Mouse (Mus musculus): ENCODE results near the gene Cpne4. TPM values are rescaled to one million over a fixed set of nuclear protein-coding genes. Genes with fewer than 3 reads are reported as not detected.

Gene Cpne4
- total and polyA plus RNA-seq, 3 experiments: not detected

DNA sequence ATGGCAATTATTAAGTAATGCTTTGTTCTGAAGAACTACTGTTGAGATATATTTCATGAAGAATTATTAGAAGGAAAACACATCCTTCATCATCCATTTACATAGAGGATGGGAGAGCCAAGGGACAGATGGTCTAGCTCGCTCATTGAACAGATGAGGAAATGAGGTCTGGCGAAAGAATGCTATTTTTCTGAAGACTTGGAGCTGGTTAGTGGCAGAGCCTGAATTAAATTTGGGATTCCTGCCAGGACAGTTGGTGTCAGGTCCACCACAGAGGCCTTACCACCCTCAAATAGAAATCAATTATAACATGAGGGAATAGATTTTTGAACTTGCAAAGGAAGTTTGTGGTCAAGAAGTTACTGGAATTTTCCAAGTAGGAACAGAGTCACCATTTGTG, 178.2 kb downstream of the Cpne4 start:
- H3K4me1 ChIP-seq (ENCODE audit: control insufficient read depth in 1 of 2, insufficient read depth in 2 of 2): no peaks in the 10 kb centered on the region
- H3K27me3 ChIP-seq (replicated peaks): no peaks in the 10 kb centered on the region
- H3K27ac ChIP-seq (ENCODE audit: insufficient read depth, low read depth): no peak overlapping the region
- no peak overlapping the region for H3K9ac ChIP-seq (ENCODE audit: insufficient read depth, low read depth)
- no peak for DNase-seq (ENCODE audit: extremely low read depth)
- H3K4me3 ChIP-seq (replicated peaks in 1 of 3; ENCODE audit: low read depth in 2 of 3, low read length in 2 of 3, poor library complexity in 1 of 3): no peak overlapping the region
- H3K4me2 ChIP-seq (ENCODE audit: insufficient read depth, low read depth, poor library complexity, severe bottlenecking): no peak overlapping the region
- dilution Hi-C loops (cut with MboI; ENCODE audit: extremely low pct_ligation_motif_present, extremely low pct_unique_long_range_greater_than_20kb, low sequenced_read_pairs) (no loop called here), in situ Hi-C loops (cut with MboI; ENCODE audit: low pct_ligation_motif_present, low pct_unique_long_range_greater_than_20kb, low sequenced_read_pairs) (no loop called here)
- H3K79me2 ChIP-seq (replicated peaks; ENCODE audit: control insufficient read depth, extremely low read depth, insufficient read depth, poor library complexity, severe bottlenecking): no peaks in the 10 kb centered on the region
- peaks cover 12% of the 10 kb centered on the region for H3K9me3 ChIP-seq (replicated peaks; ENCODE audit: low read length)
- H3K36me3 ChIP-seq (replicated peaks in 1 of 2; ENCODE audit: control insufficient read depth in 1 of 2, insufficient read depth in 1 of 2, low read length in 1 of 2): no peaks in the 10 kb centered on the region
- TF ChIP-seq ELF1 (IDR thresholded peaks at IDR 0.05; ENCODE audit: low read depth, low read length): no peak
- TF ChIP-seq SIN3A (IDR thresholded peaks at IDR 0.05; ENCODE audit: low read length): no peak
- no peak for TF ChIP-seq MEF2A (IDR thresholded peaks at IDR 0.05; ENCODE audit: borderline replicate concordance, low read depth, low read length)
- no peak for TF ChIP-seq ZKSCAN1 (IDR thresholded peaks at IDR 0.05; ENCODE audit: borderline replicate concordance, low read depth, low read length)
- TF ChIP-seq UBTF (IDR thresholded peaks at IDR 0.05; ENCODE audit: low read depth, low read length): no peak
- no peak for TF ChIP-seq TBP (conservative IDR thresholded peaks at IDR 0.05; ENCODE audit: low read depth, low read length)

DNA sequence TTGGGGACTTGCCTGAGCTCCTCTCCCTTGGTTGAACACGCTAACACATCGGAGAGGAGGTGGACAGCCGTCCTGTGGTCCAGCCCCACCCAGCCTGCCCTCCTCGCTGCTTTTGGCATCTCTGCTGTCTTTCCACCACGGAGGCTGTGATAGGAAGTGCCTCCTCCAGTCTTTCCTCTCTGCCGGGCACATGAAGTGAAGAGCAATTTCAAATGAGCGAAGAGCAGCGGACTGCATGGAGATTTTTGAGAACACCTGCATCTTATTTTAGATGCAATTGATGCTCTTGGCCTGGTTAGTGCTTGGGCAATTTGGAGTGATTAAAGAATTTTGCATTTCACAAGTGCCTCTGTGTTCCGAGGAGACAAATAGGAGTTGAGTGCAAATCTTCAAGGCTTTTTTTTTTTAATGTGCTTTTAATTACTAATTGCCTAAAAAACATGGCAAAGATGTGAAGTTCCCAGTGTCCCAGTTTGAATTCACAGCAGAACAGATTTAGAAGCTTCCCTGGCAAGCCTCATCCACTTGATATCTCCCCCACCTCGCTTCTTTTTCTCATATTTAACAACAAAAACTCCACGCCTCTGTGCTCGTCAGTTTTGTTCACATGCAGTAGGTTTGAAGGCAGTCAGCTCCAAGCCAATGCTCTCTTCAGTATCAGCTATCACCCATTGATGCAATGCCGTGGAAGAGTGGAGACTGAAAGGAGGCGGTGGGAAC, 195.7 kb downstream of the Cpne4 start:
- dilution Hi-C loops (cut with MboI; ENCODE audit: extremely low pct_ligation_motif_present, extremely low pct_unique_long_range_greater_than_20kb, low sequenced_read_pairs): no loop called here
- Histone ChIP-seq H3K4me1 (ENCODE audit: control insufficient read depth in 1 of 2, insufficient read depth in 2 of 2) (peaks cover 0 to 9% of the 10 kb centered on the region in 2 experiments; a peak in 1 of 4 replicates), H3K27ac (ENCODE audit: insufficient read depth, low read depth) (no peak overlapping the region), H3K4me2 (ENCODE audit: insufficient read depth, low read depth, poor library complexity, severe bottlenecking) (no peak overlapping the region), H3K9ac (ENCODE audit: insufficient read depth, low read depth) (no peak overlapping the region), H3K79me2 (replicated peaks; ENCODE audit: control insufficient read depth, extremely low read depth, insufficient read depth, poor library complexity, severe bottlenecking) (no peaks in the 10 kb centered on the region), H3K9me3 (replicated peaks; ENCODE audit: low read length) (no peaks in the 10 kb centered on the region), H3K4me3 (replicated peaks in 1 of 3; ENCODE audit: low read depth in 2 of 3, low read length in 2 of 3, poor library complexity in 1 of 3) (no peak overlapping the region), H3K27me3 (replicated peaks) (peaks cover 1% of the 10 kb centered on the region), H3K36me3 (replicated peaks in 1 of 2; ENCODE audit: control insufficient read depth in 1 of 2, insufficient read depth in 1 of 2, low read length in 1 of 2) (no peaks in the 10 kb centered on the region)
- TF ChIP-seq MEF2A (IDR thresholded peaks at IDR 0.05; ENCODE audit: borderline replicate concordance, low read depth, low read length) (no peak), HCFC1 (IDR thresholded peaks at IDR 0.05; ENCODE audit: low read depth, low read length) (no peak)
- no peak for DNase-seq (ENCODE audit: extremely low read depth)
- in situ Hi-C loops (cut with MboI; ENCODE audit: low pct_ligation_motif_present, low pct_unique_long_range_greater_than_20kb, low sequenced_read_pairs): no loop called here

DNA sequence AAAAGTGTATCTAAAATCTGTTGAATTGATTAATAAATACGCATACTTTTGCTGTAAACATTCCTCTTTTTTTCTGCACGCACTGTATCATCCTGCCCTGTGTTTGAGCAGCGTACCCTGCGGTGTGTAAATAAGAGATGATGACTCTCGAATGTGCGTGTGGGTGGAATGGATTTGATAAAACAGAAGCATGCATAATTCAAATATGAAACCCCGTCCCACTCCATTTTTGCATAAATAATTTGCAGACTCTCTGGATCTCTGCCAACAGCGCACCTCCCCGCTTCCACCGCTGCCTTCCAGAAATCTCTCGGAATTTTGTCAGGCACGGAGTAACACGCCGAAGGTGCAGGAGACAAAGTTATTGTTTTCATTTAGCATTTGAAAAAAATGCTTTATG, 208.4 kb downstream of the Cpne4 start:
- peaks cover 0 to 4% of the 10 kb centered on the region in 2 experiments; a peak in 2 of 4 replicates for H3K4me1 ChIP-seq (ENCODE audit: control insufficient read depth in 1 of 2, insufficient read depth in 2 of 2)
- H3K27me3 ChIP-seq (replicated peaks): no peaks in the 10 kb centered on the region
- TF ChIP-seq BHLHE40 (IDR thresholded peaks at IDR 0.05; ENCODE audit: low read depth, low read length) (no peak), USF1 (IDR thresholded peaks at IDR 0.05; ENCODE audit: low read depth, low read length) (no peak), SMC3 (IDR thresholded peaks at IDR 0.05; ENCODE audit: low read depth, low read length) (no peak), ZKSCAN1 (IDR thresholded peaks at IDR 0.05; ENCODE audit: borderline replicate concordance, low read depth, low read length) (no peak), KAT2A (IDR thresholded peaks at IDR 0.05; ENCODE audit: insufficient replicate concordance, low read length) (no peak), POLR2A (IDR thresholded peaks at IDR 0.05; ENCODE audit: low read depth, low read length) (no peak), NRF1 (IDR thresholded peaks at IDR 0.05; ENCODE audit: low read depth, low read length) (no peak)
- dilution Hi-C loops (cut with MboI; ENCODE audit: extremely low pct_ligation_motif_present, extremely low pct_unique_long_range_greater_than_20kb, low sequenced_read_pairs): no loop called here
- in situ Hi-C loops (cut with MboI; ENCODE audit: low pct_ligation_motif_present, low pct_unique_long_range_greater_than_20kb, low sequenced_read_pairs): no loop called here
- no peaks in the 10 kb centered on the region for H3K9me3 ChIP-seq (replicated peaks; ENCODE audit: low read length)
- no peaks in the 10 kb centered on the region for H3K79me2 ChIP-seq (replicated peaks; ENCODE audit: control insufficient read depth, extremely low read depth, insufficient read depth, poor library complexity, severe bottlenecking)
- no peak overlapping the region for H3K9ac ChIP-seq (ENCODE audit: insufficient read depth, low read depth)
- H3K27ac ChIP-seq (ENCODE audit: insufficient read depth, low read depth): no peak overlapping the region
- DNase-seq (ENCODE audit: extremely low read depth): no peak
- no peak overlapping the region for H3K4me3 ChIP-seq (replicated peaks in 1 of 3; ENCODE audit: low read depth in 2 of 3, low read length in 2 of 3, poor library complexity in 1 of 3)
- no peaks in the 10 kb centered on the region for H3K36me3 ChIP-seq (replicated peaks in 1 of 2; ENCODE audit: control insufficient read depth in 1 of 2, insufficient read depth in 1 of 2, low read length in 1 of 2)
- H3K4me2 ChIP-seq (ENCODE audit: insufficient read depth, low read depth, poor library complexity, severe bottlenecking): no peak overlapping the region
